Mouse (Mus musculus) thymus, postnatal 0 days (tissue): ENCODE results near the gene Gm26558. TPM values are rescaled to one million over a fixed set of nuclear protein-coding genes. Genes with fewer than 3 reads are reported as not detected.

Source experiments
- DNase-seq: peaks from one replicate; pipeline ENCODE4 v3.0.0-alpha.2; 2015; ENCODE audit warnings: low spot score
- polyA plus RNA-seq: library from polyadenylated mRNA; unstranded; fragments of >200 nt; fragmentation: Nextera tagmentation; extraction: Ambion mirVana; gene quantifications from 2 replicates; pipeline ENCODE4 v1.2.1, GENCODE M21; 2015

The Gm26558 gene
- 3.0 and 3.6 TPM in 2 replicates for polyA plus RNA-seq

GRCm38 (mm10) chr2:70661715-70662495 is at the start of gene Gm26558:
Gene Gm26558 (minus strand): TSS chr2:70662108.
- no peak for DNase-seq

DNA sequence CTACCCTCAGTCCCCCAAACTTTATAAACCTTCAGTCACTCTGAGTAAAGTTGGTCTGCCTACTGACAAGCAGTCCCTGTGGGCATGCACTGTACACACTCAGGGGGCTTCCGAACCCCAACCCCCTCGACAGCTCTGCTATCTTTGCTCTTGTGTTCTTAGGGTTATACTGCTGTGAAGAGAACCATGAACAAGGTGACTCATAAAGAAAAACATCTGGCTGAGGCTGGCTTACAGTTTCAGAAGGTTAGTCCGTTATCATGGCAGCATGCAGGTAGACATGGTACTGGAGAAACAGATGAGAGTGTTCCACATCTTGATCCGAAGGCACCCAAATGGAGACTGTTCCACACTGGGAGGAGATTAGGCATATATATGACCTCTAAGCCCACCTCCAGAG is 49.0 kb upstream of the Gm26558 start:
- DNase-seq: no peak

DNA sequence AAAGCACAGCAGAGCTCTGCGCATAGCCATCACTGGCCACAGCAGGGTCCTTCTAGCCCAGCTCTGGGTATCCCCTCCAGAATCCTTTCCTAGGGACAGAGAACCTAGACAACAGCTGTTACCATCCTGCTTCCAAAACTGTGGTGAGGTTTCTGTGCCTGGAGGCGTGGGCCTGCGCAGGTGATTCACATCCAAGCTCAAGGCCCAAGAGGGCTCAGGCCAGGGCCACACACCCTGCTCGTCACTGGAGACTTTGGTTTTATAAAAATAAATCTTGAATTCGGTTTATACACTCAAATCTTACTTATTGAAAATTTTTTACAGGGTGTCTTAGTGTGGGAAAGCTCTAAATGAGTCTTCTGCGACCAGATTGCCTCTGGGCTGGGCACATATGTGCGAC is 48.3 kb upstream of the Gm26558 start:
- DNase-seq: no peak

DNA sequence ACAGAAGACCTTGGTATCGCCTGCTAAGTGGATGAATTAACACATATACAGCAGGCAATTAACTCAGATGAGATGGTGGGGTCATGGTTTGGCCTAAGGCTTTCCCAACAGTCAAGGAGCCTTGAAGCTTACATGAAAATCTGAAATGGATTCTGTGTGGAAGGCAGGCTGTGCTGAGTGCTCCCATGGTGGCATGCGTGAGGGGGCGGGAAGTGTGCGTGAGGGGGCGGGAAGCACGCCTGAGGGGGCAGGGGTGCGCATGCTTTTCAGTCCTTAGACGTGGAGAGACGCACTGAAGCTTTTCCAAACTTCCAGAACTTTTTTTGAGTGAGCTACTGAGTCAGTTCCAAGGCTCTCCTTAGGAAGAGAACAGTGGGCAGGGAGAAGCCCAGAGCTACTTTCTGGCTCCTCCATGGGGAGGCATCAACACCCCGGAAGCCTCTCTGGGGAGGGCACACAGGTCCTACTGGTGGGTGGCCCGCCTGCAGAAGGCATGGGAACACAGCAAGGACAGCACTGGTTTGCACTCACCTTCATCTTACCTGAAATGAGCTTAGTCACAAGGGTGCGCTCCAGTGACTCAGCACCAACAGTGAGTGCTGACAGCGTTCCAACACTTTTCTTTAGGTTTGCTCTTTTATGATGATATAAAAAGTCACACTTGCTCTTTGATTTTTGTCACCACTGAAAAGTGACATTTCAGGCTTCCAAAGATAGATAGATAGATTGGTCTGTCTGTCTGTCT is 47.2 kb upstream of the Gm26558 start:
- DNase-seq: no peak

DNA sequence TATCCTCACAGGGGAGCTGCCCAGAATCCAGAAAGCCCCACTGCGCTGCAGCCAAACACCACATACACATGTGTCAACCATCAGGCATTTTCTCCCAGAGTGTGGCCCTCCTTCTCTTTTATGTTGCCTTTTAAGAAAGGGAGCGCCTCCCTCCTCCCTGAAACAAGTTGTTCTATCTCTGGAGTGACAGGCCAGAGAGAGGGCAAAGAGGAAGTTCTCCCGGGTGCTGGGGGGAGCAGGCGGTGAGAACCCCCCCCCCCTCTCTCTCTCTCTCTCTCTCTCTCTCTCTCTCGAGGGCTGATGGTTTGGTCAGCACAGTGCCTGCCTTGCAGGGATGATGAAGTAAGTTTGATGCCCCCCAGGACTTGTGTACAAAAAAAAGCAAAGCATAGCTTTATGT is 40.5 kb upstream of the Gm26558 start:
- no peak for DNase-seq

DNA sequence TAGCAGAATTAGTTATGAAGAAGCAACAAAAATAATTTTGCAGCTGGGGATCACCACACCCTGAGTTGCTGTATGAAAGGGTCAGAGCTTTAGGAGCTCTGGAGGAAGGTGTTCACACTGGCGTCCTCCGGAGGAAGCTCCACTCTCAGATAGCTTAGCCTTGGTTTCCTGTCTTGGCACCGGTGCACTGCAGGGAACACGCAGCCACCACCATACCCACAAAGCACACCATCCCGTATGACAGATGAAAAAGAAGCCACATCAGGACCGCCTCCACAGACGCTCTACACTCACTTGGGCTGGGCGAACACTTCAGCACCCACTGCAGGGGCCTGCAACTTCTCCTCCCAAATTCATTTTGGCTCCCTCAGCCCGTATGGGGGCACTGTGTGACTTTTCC is 39.7 kb upstream of the Gm26558 start:
- peak; percentile 66 for DNase-seq

- no peak for DNase-seq
Observed at GRCm38 (mm10) chr2:70700851-70701250, 38.9 kb upstream of the Gm26558 start.

- DNase-seq: no peak
Observed at GRCm38 (mm10) chr2:70695712-70696111, 33.8 kb upstream of the Gm26558 start.

- no peak for DNase-seq
Observed at GRCm38 (mm10) chr2:70690195-70690594, 28.3 kb upstream of the Gm26558 start.

DNA sequence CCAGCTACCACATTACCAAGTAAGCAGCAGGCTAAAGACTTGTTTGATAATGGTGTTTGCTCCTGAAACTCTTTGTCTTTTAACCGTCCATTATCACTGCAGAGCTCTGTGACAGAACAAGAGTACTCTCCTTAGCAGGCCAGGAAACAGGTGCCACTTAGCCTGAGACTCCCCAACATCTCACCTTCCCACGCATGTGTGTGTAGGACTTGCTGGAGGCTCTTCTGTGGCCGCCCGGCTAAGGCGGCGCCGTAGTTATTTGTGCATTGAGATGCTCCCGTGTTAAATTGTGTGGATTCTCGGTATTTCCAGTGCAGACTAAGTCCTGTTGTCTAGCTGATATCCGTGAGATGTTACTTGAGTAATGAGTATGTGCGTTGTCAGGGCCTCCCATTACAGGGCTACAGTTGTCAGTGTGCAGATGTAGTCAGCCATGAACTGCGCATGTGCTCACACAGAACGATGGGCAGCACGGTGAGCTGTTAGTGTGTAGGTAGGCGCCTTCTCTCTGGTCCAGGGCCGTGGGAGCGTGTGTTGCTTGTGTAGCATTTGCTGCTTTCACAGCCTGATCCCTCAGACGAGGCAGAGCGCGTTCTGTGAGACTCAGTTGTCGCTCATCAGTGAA is 26.7 kb upstream of the Gm26558 start:
- no peak for DNase-seq

DNA sequence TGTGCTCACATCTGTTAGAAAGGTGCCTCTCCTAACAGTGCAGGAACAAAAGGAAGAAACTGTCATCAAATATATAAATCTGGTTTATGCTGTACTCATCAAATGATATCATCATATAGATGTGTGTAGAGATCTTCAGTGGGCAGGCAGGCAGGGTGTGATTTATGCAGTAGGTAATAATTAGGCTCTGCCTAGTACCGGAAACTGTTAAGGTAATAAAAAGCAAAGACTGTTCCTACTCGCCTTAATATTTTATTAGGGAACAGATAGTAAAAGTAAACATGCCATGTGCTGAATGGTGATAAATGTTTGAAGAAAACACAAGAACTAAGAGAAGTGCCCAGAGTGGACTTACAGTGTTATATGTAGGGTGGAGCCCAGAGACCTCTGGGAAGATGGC is 20.4 kb upstream of the Gm26558 start:
- DNase-seq: no peak

GRCm38 (mm10) chr2:70673445-70674126 is 11.7 kb upstream of the Gm26558 start:
- DNase-seq: no peak

- no peak for DNase-seq
Observed at GRCm38 (mm10) chr2:70672476-70672875, 10.6 kb upstream of the Gm26558 start.

- no peak for DNase-seq
Observed at GRCm38 (mm10) chr2:70669896-70670295, 8.0 kb upstream of the Gm26558 start.

DNA sequence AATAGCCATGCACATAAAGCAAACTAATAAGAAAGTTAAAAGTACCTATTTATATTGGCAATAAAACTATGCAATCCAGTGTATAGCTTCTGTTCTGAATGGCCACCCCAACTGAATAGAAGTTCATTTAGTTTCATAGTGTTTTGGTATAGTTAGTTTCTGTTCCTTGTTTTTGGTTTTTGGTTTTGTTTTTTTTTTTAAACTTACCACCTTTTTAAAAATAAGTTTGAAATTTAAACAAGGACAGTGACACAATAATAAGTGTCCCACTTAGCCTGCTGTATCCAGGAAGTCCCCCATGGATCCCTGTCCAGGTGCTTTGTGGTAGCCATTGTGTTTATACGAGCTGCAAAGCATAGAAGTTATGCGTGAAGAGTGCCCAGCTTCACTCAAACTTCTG is 7.3 kb upstream of the Gm26558 start:
- DNase-seq: no peak

- DNase-seq: no peak
Observed at GRCm38 (mm10) chr2:70667016-70667415, 5.1 kb upstream of the Gm26558 start.

DNA sequence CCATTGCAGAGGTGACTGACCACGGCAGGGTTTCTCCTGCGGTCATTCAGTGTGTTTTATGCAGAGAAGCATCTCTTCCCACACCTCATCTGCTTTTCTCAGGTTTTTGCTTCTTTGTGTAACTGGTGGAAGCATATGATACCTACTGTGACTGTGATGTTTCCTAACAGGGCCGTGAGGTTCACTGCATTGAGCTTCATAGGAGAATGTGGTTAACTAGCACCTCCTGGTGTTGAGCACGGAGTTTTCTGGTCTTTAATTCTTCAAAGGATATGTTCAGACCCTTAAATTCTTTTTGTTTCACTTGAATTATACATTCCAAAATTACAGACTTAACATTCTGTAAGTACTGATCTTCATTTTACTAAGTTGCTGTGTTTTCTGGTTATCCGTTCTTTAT is 1.9 kb upstream of the Gm26558 start:
- DNase-seq: peak; percentile 61

GRCm38 (mm10) chr2:70660887-70661714 is 807 bp downstream of the Gm26558 start, which contains the start of gene Gorasp2:
Gene Gorasp2 (plus strand): TSS chr2:70661576.
- peak; percentile 98 for DNase-seq

- no peak for DNase-seq
Observed at GRCm38 (mm10) chr2:70657083-70657482, 4.8 kb downstream of the Gm26558 start.

GRCm38 (mm10) chr2:70651820-70652219 is 10.1 kb downstream of the Gm26558 start:
- no peak for DNase-seq

DNA sequence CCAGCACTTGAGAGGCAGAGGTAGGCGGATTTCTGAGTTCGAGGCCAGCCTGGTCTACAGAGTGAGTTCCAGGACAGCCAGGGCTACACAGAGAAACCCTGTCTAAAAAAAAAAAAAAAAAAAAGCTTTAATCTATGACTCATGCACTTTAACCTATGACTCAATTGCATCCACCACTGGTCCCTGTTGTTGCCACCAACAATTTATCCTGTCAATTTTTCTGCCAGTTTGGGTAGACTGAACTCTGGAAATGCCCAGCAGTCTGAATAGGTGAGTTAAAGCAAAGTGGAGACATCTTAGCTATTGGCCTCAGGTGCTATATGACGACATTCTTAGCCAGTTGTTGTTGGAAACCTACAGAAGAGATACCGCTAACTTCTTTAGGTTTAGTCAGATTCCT is 12.4 kb downstream of the Gm26558 start:
- no peak for DNase-seq
